Mouse (Mus musculus) heart, postnatal 0 days (tissue): Measurements from ENCODE around the gene Col26a1. TPM values are rescaled to one million over a fixed set of nuclear protein-coding genes. Genes with fewer than 3 reads are reported as not detected.

Experiments
- ATAC-seq: fragments of 200-750 bp; cut with Nextera tagmentation; 2 replicates; pipeline ENCODE4 v1.8.0; 2017; ENCODE audit warnings: low read depth, moderate number of reproducible peaks, moderate library complexity; ENCODE audit not compliant: insufficient read depth
- DNase-seq: peaks from one replicate; pipeline ENCODE4 v3.0.0-alpha.2; 2016; ENCODE audit warnings: low spot score
- H3K27ac ChIP-seq: fragments of 300-500 bp; sonication (generic); 2 replicates; pipeline ENCODE4 v1.5.1; 2014; ENCODE audit warnings: low read depth, mild to moderate bottlenecking
- H3K27me3 ChIP-seq: fragments of 300-500 bp; sonication (generic); 2 replicates; pipeline ENCODE4 v1.6.1; 2014; ENCODE audit warnings: low read length, mixed read lengths; ENCODE audit not compliant: control insufficient read depth, insufficient read depth
- H3K36me3 ChIP-seq: fragments of 300-500 bp; sonication (generic); replicated peaks from 2 replicates; pipeline ENCODE4 v1.6.1; 2014; ENCODE audit warnings: low read length, mixed read lengths; ENCODE audit not compliant: control insufficient read depth, insufficient read depth
- H3K4me1 ChIP-seq: fragments of 300-500 bp; sonication (generic); 2 replicates; pipeline ENCODE4 v1.6.1; 2014; ENCODE audit warnings: antibody characterized with exemption; ENCODE audit not compliant: control insufficient read depth, insufficient read depth
- H3K4me2 ChIP-seq: fragments of 300-500 bp; sonication (generic); 2 replicates; pipeline ENCODE4 v1.6.1; 2014; ENCODE audit warnings: low read depth, mild to moderate bottlenecking, low read length, moderate library complexity
- H3K4me3 ChIP-seq: fragments of 300-500 bp; sonication (generic); 2 replicates; pipeline ENCODE4 v1.5.1; 2014; ENCODE audit warnings: low read depth, low read length
- H3K9ac ChIP-seq: fragments of 300-500 bp; sonication (generic); replicated peaks from 2 replicates; pipeline ENCODE4 v1.6.1; 2014; ENCODE audit warnings: low read depth, low read length, mixed read lengths
- H3K9me3 ChIP-seq: fragments of 300-500 bp; sonication (generic); replicated peaks from 2 replicates; pipeline ENCODE4 v1.6.1; 2016; ENCODE audit warnings: low read length; ENCODE audit not compliant: control insufficient read depth
- CTCF ChIP-seq: IDR thresholded peaks from 2 replicates; pipeline ENCODE4 v1.5.1; 2016; ENCODE audit warnings: antibody characterized with exemption, control low read depth, low read depth
- EP300 ChIP-seq: IDR thresholded peaks from 2 replicates; pipeline ENCODE4 v1.6.1; 2016; ENCODE audit warnings: antibody characterized with exemption, low read depth
- WGBS: fragments of 180-500 bp; shearing (Covaris S2); extraction: QIAGEN DNeasy Blood & Tissue Kit; methylation state at CpG from one replicate; pipeline ENCODE4 v1.1.7; 2014; 5-methylcytosine and 5-hydroxymethylcytosine counted together
- polyA plus RNA-seq: library from polyadenylated mRNA; unstranded; fragments of >200 nt; fragmentation: Nextera tagmentation; extraction: Ambion mirVana; gene quantifications from 2 replicates; pipeline ENCODE4 v1.2.1, GENCODE M21; 2015
- total RNA-seq: library from RNA; depleted of rRNA; stranded (reverse); fragments of >200 nt; gene quantifications from 2 replicates; pipeline ENCODE4 v1.2.3, GENCODE M21; 2014; ENCODE audit warnings: low replicate concordance; rRNA removed

The Col26a1 gene
- total and polyA plus RNA-seq, 2 experiments from 2014 or later: 4.1 to 9.9 TPM

- Histone ChIP-seq H3K9me3 (no peaks in the 10 kb centered on the region), H3K36me3 (no peaks in the 10 kb centered on the region), H3K27ac (no peak overlapping the region), H3K4me3 (no peak overlapping the region), H3K9ac (no peak overlapping the region), H3K4me2 (no peak overlapping the region), H3K27me3 (no peaks in the 10 kb centered on the region), H3K4me1 (no peaks in the 10 kb centered on the region)
- 79% methylated on average over 7 of the region's 7 CpGs for WGBS
- TF ChIP-seq EP300: no peak
- DNase-seq: no peak
- no peak for ATAC-seq
Measured at GRCm38 (mm10) chr5:136693418-136693817, 189.6 kb downstream of the Col26a1 start.

DNA sequence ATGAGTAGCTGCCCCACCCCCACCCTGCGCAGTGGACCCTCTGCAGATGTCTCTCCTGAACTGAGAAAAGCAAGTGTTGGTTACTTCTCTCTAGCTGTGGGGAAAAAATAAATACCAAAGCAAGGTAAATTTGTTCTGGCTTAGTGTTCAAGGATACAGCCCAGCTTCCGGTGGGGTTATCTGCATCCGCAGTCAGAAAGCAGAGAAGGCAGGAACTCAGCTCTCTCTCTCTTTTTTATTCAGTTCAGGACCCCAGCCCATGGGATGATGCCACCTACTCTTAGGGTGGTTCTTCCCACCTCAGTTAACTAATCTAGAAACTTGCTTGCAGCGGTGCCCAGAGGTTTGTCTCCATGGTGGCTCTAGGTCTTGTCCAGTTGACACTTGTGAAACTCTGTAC lies 190.2 kb downstream of the Col26a1 start, which contains the start of gene Myl10:
Gene Myl10, plus strand, starts transcription at position 363 of the 400 bp plus-strand sequence.
- no peaks in the 10 kb centered on the region for H3K27me3 ChIP-seq
- no peak within 1 kb of the TSS for H3K4me3 ChIP-seq
- TF ChIP-seq EP300 (no peak), CTCF (no peak)
- DNase-seq (no peak), ATAC-seq (no peak)
- 85% methylated on average over 4 of the region's 4 CpGs for WGBS
- H3K9ac ChIP-seq: no peak within 1 kb of the TSS
- no peaks in the 10 kb centered on the region for H3K36me3 ChIP-seq
- H3K27ac ChIP-seq: no peak within 1 kb of the TSS
- H3K4me2 ChIP-seq: no peak within 1 kb of the TSS
- no peaks in the 10 kb centered on the region for H3K9me3 ChIP-seq
- H3K4me1 ChIP-seq: no peaks in the 10 kb centered on the region

Other genes starting within 250 kb of the Col26a1 start
- gene Myl10, start 190.1 kb downstream of the Col26a1 start, total RNA-seq: not detected in 2 replicates
- not detected in 2 replicates for gene Myl10, start 190.1 kb downstream of the Col26a1 start, polyA plus RNA-seq
- 7.0 and 18.3 TPM in 2 replicates for gene Ift22, start 24.9 kb upstream of the Col26a1 start, total RNA-seq
- gene Ift22, start 24.9 kb upstream of the Col26a1 start, polyA plus RNA-seq: 23.3 and 27.2 TPM in 2 replicates
- 143 and 175 TPM in 2 replicates for gene Fis1, start 70.1 kb upstream of the Col26a1 start, total RNA-seq
- 245 and 249 TPM in 2 replicates for gene Fis1, start 70.1 kb upstream of the Col26a1 start, polyA plus RNA-seq
- 10.2 and 19.3 TPM in 2 replicates for gene Cldn15, start 83.4 kb upstream of the Col26a1 start, total RNA-seq
- gene Cldn15, start 83.4 kb upstream of the Col26a1 start, polyA plus RNA-seq: 7.9 and 9.1 TPM in 2 replicates
- 37.1 and 60.3 TPM in 2 replicates for gene Plod3, start 103.8 kb upstream of the Col26a1 start, total RNA-seq
- gene Plod3, start 103.8 kb upstream of the Col26a1 start, polyA plus RNA-seq: 21.7 and 24.5 TPM in 2 replicates
- gene Znhit1, start 104.8 kb upstream of the Col26a1 start, total RNA-seq: 39.7 and 45.6 TPM in 2 replicates
- gene Znhit1, start 104.8 kb upstream of the Col26a1 start, polyA plus RNA-seq: 77.0 and 78.0 TPM in 2 replicates
- not detected in 2 replicates for gene Vgf, start 143.2 kb upstream of the Col26a1 start, total RNA-seq
- gene Vgf, start 143.2 kb upstream of the Col26a1 start, polyA plus RNA-seq: 0.05 TPM in 1 of 2 replicates, not detected in the other
- 45.0 and 94.4 TPM in 2 replicates for gene Ap1s1, start 162.9 kb upstream of the Col26a1 start, total RNA-seq
- 93.0 and 96.5 TPM in 2 replicates for gene Ap1s1, start 162.9 kb upstream of the Col26a1 start, polyA plus RNA-seq
- gene Serpine1, start 189.1 kb upstream of the Col26a1 start, total RNA-seq: 19.1 and 26.4 TPM in 2 replicates
- gene Serpine1, start 189.1 kb upstream of the Col26a1 start, polyA plus RNA-seq: 0.93 and 1.2 TPM in 2 replicates
- gene Trim56, start 233.0 kb upstream of the Col26a1 start, total RNA-seq: 15.1 and 20.3 TPM in 2 replicates
- gene Trim56, start 233.0 kb upstream of the Col26a1 start, polyA plus RNA-seq: 4.7 and 4.9 TPM in 2 replicates